Mouse (Mus musculus) heart, adult 2 months (tissue): Measurements from ENCODE around the gene Slc51b. TPM values are rescaled to one million over a fixed set of nuclear protein-coding genes. Genes with fewer than 3 reads are reported as not detected.
A peak's percentile ranks its signal among the peaks of the same experiment; 100 is the strongest.

Experiments used
- DNase-seq, 2 experiments: peaks; one replicate each; pipeline ENCODE4 v3.0.0; 2021
- H3K27ac ChIP-seq: fragments of 200-600 bp; 2 replicates; pipeline ENCODE4 v1.8.1; 2022
- H3K27me3 ChIP-seq: fragments of 200-500 bp; 2 replicates; pipeline ENCODE4 v1.6.1; 2012; ENCODE audit warnings: mild to moderate bottlenecking, low read length, inconsistent platforms, mixed read lengths; ENCODE audit not compliant: control insufficient read depth, insufficient read depth
- H3K36me3 ChIP-seq: fragments of 200-500 bp; 2 replicates; pipeline ENCODE4 v1.6.1; 2012; ENCODE audit warnings: low read length, inconsistent platforms; ENCODE audit not compliant: control insufficient read depth, insufficient read depth
- H3K4me1 ChIP-seq: fragments of 200-500 bp; 2 replicates; pipeline ENCODE4 v1.6.1; 2011; ENCODE audit warnings: low read length; ENCODE audit not compliant: control insufficient read depth, insufficient read depth
- H3K4me3 ChIP-seq: fragments of 200-600 bp; 2 replicates; pipeline ENCODE4 v1.8.1; 2022
- H3K79me2 ChIP-seq: fragments of 200-500 bp; replicated peaks from 2 replicates; pipeline ENCODE4 v1.6.1; 2012; ENCODE audit warnings: mild to moderate bottlenecking, inconsistent platforms, low read length, moderate library complexity, mixed read lengths; ENCODE audit not compliant: control insufficient read depth, insufficient read depth
- H3K9ac ChIP-seq: fragments of 200-500 bp; 2 replicates; pipeline ENCODE4 v1.6.1; 2012; ENCODE audit warnings: low read depth, mild to moderate bottlenecking, control low read depth, inconsistent platforms, low read length, mixed read lengths
- CTCF ChIP-seq: fragments of 200-600 bp; IDR thresholded peaks from 2 replicates; pipeline ENCODE4 v1.8.1; 2022; ENCODE audit warnings: antibody characterized with exemption, mild to moderate bottlenecking, moderate library complexity
- EP300 ChIP-seq: fragments of 200-500 bp; IDR thresholded peaks from 2 replicates; pipeline ENCODE4 v1.6.1; 2011; ENCODE audit warnings: low read depth, low read length, control low read depth; ENCODE audit not compliant: insufficient read depth
- POLR2A ChIP-seq: fragments of 200-500 bp; IDR thresholded peaks from 2 replicates; pipeline ENCODE4 v1.6.1; 2011; ENCODE audit warnings: mild to moderate bottlenecking, low read depth, low read length, control low read depth; ENCODE audit not compliant: insufficient read depth
- WGBS: fragments of 180-500 bp; shearing (Covaris S2); methylation state at CpG from one replicate; pipeline ENCODE4 v1.1.7; 2018; 5-methylcytosine and 5-hydroxymethylcytosine counted together
- intact Hi-C: fragments of 180-260 bp; cut with DNase I; formaldehyde crosslinking; loops from one replicate; pipeline ENCODE4 v1.15.1; 2025
- polyA plus RNA-seq: library from polyadenylated mRNA; depleted of rRNA; stranded (reverse); fragments of >200 nt; gene quantifications from 2 replicates; pipeline ENCODE4 v1.2.3, GENCODE M21; 2012; rRNA removed
- total RNA-seq, 2 experiments: library from RNA; stranded (reverse); gene quantifications; 2 replicates each; pipeline ENCODE4 v1.2.3; 2021

Slc51b gene
- total and polyA plus RNA-seq, 3 experiments, result not detected

- H3K4me1 ChIP-seq, result no peaks in the 10 kb centered on the region
- no peak overlapping the region for H3K9ac ChIP-seq
- intact Hi-C loops, result no loop called here
- H3K27me3 ChIP-seq, result no peaks in the 10 kb centered on the region
- TF ChIP-seq POLR2A, result no peak
- TF ChIP-seq CTCF, result 0 out of 2 replicates have a peak, but pooled peaks have one; percentile 17
- H3K27ac ChIP-seq, result peak overlapping the region; percentile 48; the same call in 1 of the 2 replicates
- WGBS, result 80% methylated on average over 9 of the region's 9 CpGs
- H3K79me2 ChIP-seq, result no peaks in the 10 kb centered on the region
- no peaks in the 10 kb centered on the region for H3K36me3 ChIP-seq
- no peak overlapping the region for H3K4me3 ChIP-seq
- DNase-seq, result no peak
Observed at GRCm38 (mm10) chr9:65375163-65375934, 47.4 kb downstream of the Slc51b start.

GRCm38 (mm10) chr9:65374468-65375162, 48.1 kb downstream of the Slc51b start:
- no peak overlapping the region for H3K4me3 ChIP-seq
- WGBS, result 55% methylated on average over 5 of the region's 5 CpGs
- TF ChIP-seq POLR2A (no peak), EP300 (no peak), CTCF (no peak)
- peak in 1 of 2 experiments; percentile 46 for DNase-seq
- intact Hi-C loops, result no loop called here
- H3K4me1 ChIP-seq, result no peaks in the 10 kb centered on the region
- no peaks in the 10 kb centered on the region for H3K36me3 ChIP-seq
- H3K27me3 ChIP-seq, result no peaks in the 10 kb centered on the region
- H3K79me2 ChIP-seq, result no peaks in the 10 kb centered on the region
- peak overlapping the region; percentile 48 for H3K27ac ChIP-seq
- no peak overlapping the region for H3K9ac ChIP-seq

GRCm38 (mm10) chr9:65372449-65372848, 50.3 kb downstream of the Slc51b start:
- H3K4me1 ChIP-seq, result no peaks in the 10 kb centered on the region
- intact Hi-C loops, result no loop called here
- H3K79me2 ChIP-seq, result no peaks in the 10 kb centered on the region
- H3K27me3 ChIP-seq, result no peaks in the 10 kb centered on the region
- no peaks in the 10 kb centered on the region for H3K36me3 ChIP-seq
- no peak overlapping the region for H3K4me3 ChIP-seq
- H3K9ac ChIP-seq, result no peak overlapping the region
- no peak for DNase-seq
- WGBS, result 72% methylated on average over 4 of the region's 4 CpGs
- TF ChIP-seq EP300, result no peak
- peak; percentile 76 for TF ChIP-seq CTCF
- no peak overlapping the region for H3K27ac ChIP-seq

- no peak for DNase-seq
- Histone ChIP-seq H3K27me3 (no peaks in the 10 kb centered on the region), H3K27ac (no peak overlapping the region), H3K4me1 (no peaks in the 10 kb centered on the region), H3K4me3 (no peak overlapping the region), H3K79me2 (no peaks in the 10 kb centered on the region), H3K36me3 (no peaks in the 10 kb centered on the region), H3K9ac (no peak overlapping the region)
- TF ChIP-seq EP300 (no peak), CTCF (no peak), POLR2A (no peak)
- 88% methylated on average over 24 of the region's 24 CpGs for WGBS
- intact Hi-C loops, result no loop called here
Observed at GRCm38 (mm10) chr9:65371756-65372155, 51.0 kb downstream of the Slc51b start.

- Histone ChIP-seq H3K27ac (no peak overlapping the region), H3K36me3 (no peaks in the 10 kb centered on the region), H3K9ac (no peak overlapping the region), H3K4me3 (no peak overlapping the region), H3K27me3 (no peaks in the 10 kb centered on the region), H3K4me1 (no peaks in the 10 kb centered on the region), H3K79me2 (no peaks in the 10 kb centered on the region)
- TF ChIP-seq POLR2A (no peak), EP300 (no peak), CTCF (no peak)
- intact Hi-C loops, result no loop called here
- 81% methylated on average over 7 of the region's 7 CpGs for WGBS
- DNase-seq, result no peak
Observed at GRCm38 (mm10) chr9:65365721-65366120, 57.0 kb downstream of the Slc51b start.

- peaks cover 2% of the 10 kb centered on the region; the same call in 1 of the 2 replicates for H3K4me1 ChIP-seq
- no peak for DNase-seq
- H3K4me3 ChIP-seq, result no peak overlapping the region
- H3K79me2 ChIP-seq, result no peaks in the 10 kb centered on the region
- H3K36me3 ChIP-seq, result peaks cover 5% of the 10 kb centered on the region
- H3K9ac ChIP-seq, result no peak overlapping the region
- no peak overlapping the region for H3K27ac ChIP-seq
- intact Hi-C loops, result no loop called here
- H3K27me3 ChIP-seq, result no peaks in the 10 kb centered on the region
- WGBS, result 56% methylated on average over 9 of the region's 9 CpGs
- no peak for TF ChIP-seq CTCF
- TF ChIP-seq POLR2A, result no peak
- no peak for TF ChIP-seq EP300
Observed at GRCm38 (mm10) chr9:65363684-65364083, 59.1 kb downstream of the Slc51b start.

Other genes starting within 250 kb of the Slc51b start
- 1 to 10 TPM; 2.6 to 3.1 TPM for gene Parp16, start 227.6 kb downstream of the Slc51b start, total RNA-seq
- 3.7 and 4.8 TPM in 2 replicates for gene Parp16, start 227.6 kb downstream of the Slc51b start, polyA plus RNA-seq
- gene Cilp, start 157.8 kb downstream of the Slc51b start, total RNA-seq, result 1 to 10 TPM; 3.0 to 4.8 TPM
- 4.8 and 10.1 TPM in 2 replicates for gene Cilp, start 157.8 kb downstream of the Slc51b start, polyA plus RNA-seq
- gene Clpx, start 128.7 kb downstream of the Slc51b start, total RNA-seq, result 100 to 1,000 TPM in 1 of 2 experiments, 10 to 100 TPM in 1; 98.8 to 114 TPM
- gene Clpx, start 128.7 kb downstream of the Slc51b start, polyA plus RNA-seq, result 18.0 and 32.2 TPM in 2 replicates
- gene Pdcd7, start 76.9 kb downstream of the Slc51b start, total RNA-seq, result 10 to 100 TPM; 13.6 to 13.9 TPM
- gene Pdcd7, start 76.9 kb downstream of the Slc51b start, polyA plus RNA-seq, result 6.6 and 9.7 TPM in 2 replicates
- under 1 TPM in 1 of 2 experiments, not detected in 1; 0.18 TPM for gene Ubap1l, start 61.9 kb downstream of the Slc51b start, total RNA-seq
- gene Ubap1l, start 61.9 kb downstream of the Slc51b start, polyA plus RNA-seq, result 0.15 and 0.18 TPM in 2 replicates
- gene Kbtbd13, start 31.3 kb downstream of the Slc51b start, total RNA-seq, result 1 to 10 TPM; 2.1 to 2.6 TPM
- 2.4 and 4.0 TPM in 2 replicates for gene Kbtbd13, start 31.3 kb downstream of the Slc51b start, polyA plus RNA-seq
- gene Rasl12, start 24.4 kb downstream of the Slc51b start, total RNA-seq, result 1 to 10 TPM; 7.2 to 8.3 TPM
- gene Rasl12, start 24.4 kb downstream of the Slc51b start, polyA plus RNA-seq, result 19.8 and 20.5 TPM in 2 replicates
- gene Mtfmt, start 12.8 kb upstream of the Slc51b start, total RNA-seq, result 1 to 10 TPM; 5.8 to 6.2 TPM
- gene Mtfmt, start 12.8 kb upstream of the Slc51b start, polyA plus RNA-seq, result 5.3 and 9.3 TPM in 2 replicates
- 10 to 100 TPM; 11.4 to 12.1 TPM for gene Spg21, start 38.0 kb upstream of the Slc51b start, total RNA-seq
- gene Spg21, start 38.0 kb upstream of the Slc51b start, polyA plus RNA-seq, result 8.8 and 21.1 TPM in 2 replicates
- gene Ankdd1a, start 97.2 kb upstream of the Slc51b start, total RNA-seq, result not detected
- not detected in 2 replicates for gene Ankdd1a, start 97.2 kb upstream of the Slc51b start, polyA plus RNA-seq
- 10 to 100 TPM in 1 of 2 experiments, 1 to 10 TPM in 1; 9.9 to 11.1 TPM for gene Plekho2, start 157.1 kb upstream of the Slc51b start, total RNA-seq
- 16.5 and 18.8 TPM in 2 replicates for gene Plekho2, start 157.1 kb upstream of the Slc51b start, polyA plus RNA-seq
- not detected for gene Pif1, start 164.2 kb upstream of the Slc51b start, total RNA-seq
- 0.18 and 0.23 TPM in 2 replicates for gene Pif1, start 164.2 kb upstream of the Slc51b start, polyA plus RNA-seq
- gene Rbpms2, start 206.7 kb upstream of the Slc51b start, total RNA-seq, result 10 to 100 TPM; 29.4 to 32.5 TPM
- gene Rbpms2, start 206.7 kb upstream of the Slc51b start, polyA plus RNA-seq, result 102 and 105 TPM in 2 replicates
- gene Oaz2, start 245.0 kb upstream of the Slc51b start, total RNA-seq, result 100 to 1,000 TPM; 202 to 218 TPM
- 154 and 242 TPM in 2 replicates for gene Oaz2, start 245.0 kb upstream of the Slc51b start, polyA plus RNA-seq